Mouse (Mus musculus) adrenal gland, adult 8-10 months (tissue): ENCODE data around the gene Nras. TPM values are rescaled to one million over a fixed set of nuclear protein-coding genes. Genes with fewer than 3 reads are reported as not detected.

Experiments
- DNase-seq: peaks from one replicate; pipeline ENCODE4 v3.0.0; 2022
- total RNA-seq, 4 experiments: library from RNA; stranded (reverse); gene quantifications; 2 replicates each; pipeline ENCODE4 v1.2.4; 2022

Gene Nras
- total RNA-seq, 4 experiments from 2014 or later: 56.3 to 58.7 (median 57.5) TPM

DNA sequence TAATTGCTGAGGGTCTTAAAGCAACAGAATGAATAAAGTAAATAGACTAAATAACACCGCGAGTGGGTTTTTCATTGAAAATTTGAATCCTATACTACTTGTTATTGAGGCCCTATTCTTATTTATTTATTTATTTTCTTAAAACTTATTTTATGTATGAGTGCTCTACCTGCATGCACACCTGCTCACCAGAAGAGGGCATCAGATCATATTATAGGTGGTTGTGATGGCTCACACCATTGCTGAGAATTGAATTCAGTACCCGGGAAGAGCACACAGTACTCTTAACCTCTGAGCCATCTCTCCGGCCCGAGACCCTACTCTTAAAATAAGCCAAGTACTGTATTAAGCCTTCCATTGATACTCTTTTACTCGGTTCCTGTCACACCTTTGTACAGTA, 41.6 kb downstream of the Nras start:
- DNase-seq: no peak

DNA sequence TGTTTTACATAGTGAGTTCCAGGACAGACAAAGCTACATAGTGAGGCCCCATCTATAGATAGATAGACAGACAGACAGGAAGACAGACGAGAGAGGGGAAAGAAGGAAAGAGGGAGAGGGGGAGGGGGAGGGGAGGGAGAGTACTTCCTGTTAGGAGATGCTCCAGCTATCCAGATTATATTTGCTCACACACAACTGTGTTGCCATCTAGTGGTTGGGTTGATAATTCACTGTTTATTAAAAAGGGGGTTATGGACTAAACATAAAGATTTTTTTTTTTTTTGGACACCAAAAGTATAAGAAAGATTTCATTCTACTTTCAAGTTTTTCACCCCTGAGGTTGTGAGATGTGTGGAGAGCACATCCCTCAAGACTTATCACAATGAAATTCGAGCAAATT, 42.6 kb downstream of the Nras start:
- no peak for DNase-seq

DNA sequence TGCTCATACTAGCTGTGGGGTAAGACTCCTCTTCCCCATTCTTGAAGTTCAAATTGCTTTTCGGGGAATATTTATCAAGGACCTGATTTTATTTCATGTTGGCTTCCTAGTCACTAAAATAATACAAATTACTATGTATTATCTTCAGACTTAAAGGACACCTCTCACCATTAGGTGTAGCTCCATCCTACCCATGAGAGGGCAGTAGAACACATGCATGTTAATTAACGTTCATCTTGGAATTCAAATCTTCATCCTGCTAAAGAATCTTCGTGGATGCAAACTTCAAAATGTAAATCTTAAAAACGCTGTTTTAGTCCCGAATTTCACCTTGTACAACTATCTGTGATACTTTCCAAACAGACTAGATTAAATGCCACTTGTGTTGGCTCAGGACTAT, 43.1 kb downstream of the Nras start:
- DNase-seq: no peak

DNA sequence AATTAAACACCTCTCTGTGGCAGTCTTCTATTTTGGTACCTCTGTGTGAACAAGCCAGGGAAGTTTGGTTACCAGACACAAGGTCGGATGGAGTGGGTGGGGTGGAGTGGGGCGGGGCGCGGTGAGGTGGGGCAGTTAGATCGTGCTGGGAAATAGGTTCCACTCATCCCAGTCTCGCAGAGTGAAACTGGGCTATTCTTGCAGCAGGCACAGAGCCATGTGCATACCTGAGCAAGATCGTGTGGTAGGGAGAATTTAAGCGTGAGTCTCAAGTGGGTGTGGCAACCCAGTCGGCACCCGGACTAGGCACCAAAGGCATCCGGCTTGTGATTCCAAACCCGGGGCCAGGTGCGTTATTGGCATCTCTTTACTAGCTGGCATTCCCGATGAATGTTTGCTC, 43.8 kb downstream of the Nras start:
- DNase-seq: no peak

DNA sequence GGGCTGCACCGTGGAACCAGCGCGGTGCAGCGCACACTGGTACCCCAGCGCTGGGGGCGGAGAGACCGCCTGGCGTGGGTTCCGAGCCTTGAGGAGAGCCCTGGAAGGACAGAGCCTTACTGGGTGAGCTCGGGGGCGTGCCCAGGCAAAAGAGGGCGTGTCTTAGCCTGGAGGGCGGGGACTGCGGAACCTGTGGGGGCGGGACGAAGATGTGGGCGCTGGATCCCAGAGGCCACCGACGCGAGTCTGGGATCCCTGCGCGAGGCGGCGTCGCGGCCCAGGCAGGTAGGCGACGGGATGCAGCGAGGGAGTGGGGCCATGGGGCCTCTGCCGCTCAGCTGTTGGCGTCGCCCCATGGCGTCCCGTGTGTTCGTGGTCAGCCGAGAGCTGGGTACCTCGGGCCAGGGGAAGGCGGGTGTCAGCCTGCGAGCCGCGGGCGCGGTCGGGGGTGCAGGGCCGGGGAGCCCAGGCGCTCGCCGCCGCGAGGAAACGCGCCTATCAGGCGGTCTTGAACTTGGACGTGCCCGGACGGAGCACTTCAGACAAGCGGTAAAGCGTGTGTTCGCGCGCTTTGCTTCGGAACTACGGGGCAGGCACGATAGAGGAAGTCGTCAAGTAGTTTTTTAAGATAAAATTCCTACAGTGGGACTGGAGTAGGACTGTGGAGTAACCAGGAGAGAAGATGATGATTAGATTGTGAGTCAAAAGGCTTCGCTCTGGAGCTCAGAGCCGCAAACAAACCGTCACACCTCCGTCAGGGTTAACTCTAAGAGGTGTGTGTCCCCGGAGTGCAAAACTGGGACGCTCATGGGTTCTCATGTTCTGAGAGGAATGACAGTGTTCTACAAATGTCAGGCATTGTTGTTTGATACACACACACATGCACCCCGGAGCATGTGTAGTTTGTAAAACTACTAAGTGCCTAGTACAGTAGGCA, 44.6 kb downstream of the Nras start, which contains the start of gene Dennd2c:
Dennd2c (plus strand) TSS at position 151 of the 937 bp plus-strand sequence.
- DNase-seq: peak; percentile 91

DNA sequence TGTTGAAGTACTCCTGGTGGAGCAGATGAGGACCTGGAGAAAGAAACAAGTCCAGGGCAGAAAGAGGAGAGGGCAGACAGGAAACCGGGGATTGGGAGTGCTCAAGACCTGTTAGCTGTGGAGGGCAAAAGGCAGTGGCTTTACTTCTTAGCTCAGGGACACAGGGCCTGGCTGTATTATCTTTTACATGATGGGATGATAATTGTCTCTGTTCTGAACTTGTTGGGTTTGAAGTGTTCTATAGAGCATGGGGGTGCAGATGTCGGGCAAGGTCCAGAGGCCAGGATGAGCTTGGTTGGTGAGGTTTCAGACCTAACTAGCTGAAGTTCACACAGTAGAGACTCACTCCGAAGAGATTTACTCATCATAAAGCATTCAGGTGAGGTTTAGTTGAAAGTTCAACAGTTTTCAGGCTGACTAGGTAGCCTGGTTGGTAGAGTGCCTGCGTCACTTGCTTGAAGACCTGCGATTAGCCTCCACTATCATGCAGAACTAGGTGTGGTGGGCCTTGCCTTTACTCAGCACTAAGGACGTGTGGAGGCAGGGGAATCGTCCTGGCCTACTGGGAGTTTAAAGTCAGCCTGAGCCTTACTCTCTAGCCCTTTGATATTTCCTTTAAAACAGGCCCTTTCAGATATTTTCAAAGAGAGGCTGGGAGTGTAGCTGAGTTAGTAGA, 49.6 kb downstream of the Nras start:
- no peak for DNase-seq

DNA sequence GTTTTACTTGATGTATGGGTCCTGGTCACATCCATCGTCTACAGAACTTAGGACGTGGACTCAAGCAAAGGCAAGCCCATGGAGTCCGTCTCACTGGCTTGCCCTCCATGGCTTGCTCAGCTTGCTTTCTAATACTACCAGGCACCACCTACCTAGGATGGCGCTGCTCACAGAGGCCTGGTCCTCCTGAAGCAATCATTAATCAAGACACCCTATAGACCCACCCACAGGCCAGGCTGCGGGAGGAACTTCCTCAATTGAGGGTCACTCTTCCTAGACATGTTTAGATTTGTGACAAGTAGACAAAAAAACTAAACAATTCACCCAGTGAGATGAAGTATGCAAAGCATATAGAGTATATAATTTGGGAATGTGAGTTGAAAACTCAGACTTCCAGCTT, 54.1 kb downstream of the Nras start:
- no peak for DNase-seq

Other genes with a start within 250 kb of the Nras start
- not detected for gene Sycp1, start 122.2 kb upstream of the Nras start, total RNA-seq
- not detected for gene Nr1h5, start 94.2 kb upstream of the Nras start, total RNA-seq
- gene Sike1, start 62.6 kb upstream of the Nras start, total RNA-seq: 10 to 100 TPM; 58.0 to 81.4 (median 68.5) TPM
- gene Csde1, start 37.9 kb upstream of the Nras start, total RNA-seq: 100 to 1,000 TPM; 349 to 384 (median 357) TPM
- not detected for gene Ampd1, start 15.7 kb downstream of the Nras start, total RNA-seq
- 1 to 10 TPM; 1.2 to 2.4 (median 1.9) TPM for gene Dennd2c, start 44.3 kb downstream of the Nras start, total RNA-seq
- gene Bcas2, start 113.4 kb downstream of the Nras start, total RNA-seq: 10 to 100 TPM; 52.7 to 73.4 (median 60.4) TPM
- 10 to 100 TPM; 36.0 to 50.9 (median 46.6) TPM for gene Trim33, start 221.0 kb downstream of the Nras start, total RNA-seq